Mouse (Mus musculus) kidney, adult 2 months (tissue): ENCODE measurements at regions not wholly inside any gene's neighbourhood (a gene's known extent, or its start where the extent isn't known, plus 50 kb on each side); places are given as distances from the start of the nearest gene placed in this dataset.
"Not testable (repeated sequence)": the region's sequence is repeated elsewhere in the genome, so short reads cannot be mapped to it uniquely, and the experiment has no call there.

ENCODE experiments used
- DNase-seq: peaks from one replicate; pipeline ENCODE4 v3.0.0; 2021
- H3K27ac ChIP-seq: fragments of 200-500 bp; 2 replicates; pipeline ENCODE4 v1.5.1; 2012; ENCODE audit warnings: low read depth, low read length, control low read depth, inconsistent platforms; ENCODE audit not compliant: insufficient read depth
- H3K27me3 ChIP-seq: fragments of 200-500 bp; replicated peaks from 2 replicates; pipeline ENCODE4 v1.6.1; 2012; ENCODE audit warnings: mild to moderate bottlenecking, moderate library complexity, low read length, inconsistent platforms; ENCODE audit not compliant: control insufficient read depth, insufficient read depth
- H3K36me3 ChIP-seq: fragments of 200-500 bp; 2 replicates; pipeline ENCODE4 v1.6.1; 2012; ENCODE audit warnings: mild to moderate bottlenecking, moderate library complexity, low read length, inconsistent platforms; ENCODE audit not compliant: control insufficient read depth, insufficient read depth
- H3K4me1 ChIP-seq: fragments of 200-500 bp; 2 replicates; pipeline ENCODE4 v1.6.1; 2011; ENCODE audit warnings: low read length; ENCODE audit not compliant: control insufficient read depth, insufficient read depth
- H3K4me3 ChIP-seq: fragments of 200-500 bp; 2 replicates; pipeline ENCODE4 v1.5.1; 2011; ENCODE audit warnings: mild to moderate bottlenecking, low read depth, low read length, control low read depth; ENCODE audit not compliant: insufficient read depth
- CTCF ChIP-seq: fragments of 200-500 bp; conservative IDR thresholded peaks from 2 replicates; pipeline ENCODE4 v1.5.1; 2011; ENCODE audit warnings: low read depth, mild to moderate bottlenecking, control low read depth, low read length, moderate library complexity, mixed read lengths; ENCODE audit not compliant: insufficient read depth, insufficient read length
- POLR2A ChIP-seq: fragments of 200-500 bp; IDR thresholded peaks from one replicate; pipeline ENCODE4 v1.6.1; 2011; ENCODE audit warnings: low read depth, low read length, control low read depth
- WGBS: fragments of 180-500 bp; shearing (Covaris S2); methylation state at CpG from one replicate; pipeline ENCODE4 v1.1.7; 2018; 5-methylcytosine and 5-hydroxymethylcytosine counted together

DNA sequence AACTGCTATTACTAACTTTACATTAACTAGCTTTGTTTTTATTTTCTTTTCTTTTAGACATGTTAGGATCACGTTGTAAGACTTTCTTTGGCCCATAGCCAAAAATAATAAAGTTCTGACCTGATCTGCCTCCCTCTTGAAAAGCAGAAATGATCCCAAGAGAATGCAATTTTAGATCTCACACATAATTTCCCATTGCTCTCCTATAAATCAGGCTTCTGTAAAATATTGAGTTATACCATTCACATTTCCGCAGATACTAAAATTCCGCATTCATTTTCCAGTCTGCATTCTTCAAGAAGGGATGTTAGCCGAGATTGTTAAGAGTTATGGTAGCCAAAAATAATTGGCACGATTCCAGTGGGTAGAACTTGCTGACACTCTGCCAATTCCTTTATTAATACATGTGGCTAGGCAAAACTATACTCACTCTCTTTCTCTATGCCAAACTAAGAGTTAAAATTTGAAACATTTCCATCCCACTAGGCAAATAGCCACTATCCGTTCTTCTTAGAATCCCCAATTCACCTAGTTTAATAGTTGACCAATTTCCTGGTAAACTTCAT lies 473.2 kb downstream of the Isl1 start:
- no peak for DNase-seq
- TF ChIP-seq POLR2A (no peak), CTCF (no peak)
- H3K36me3 ChIP-seq: no peaks in the 10 kb centered on the region
- 33% methylated on average over 6 of the region's 6 CpGs for WGBS
- H3K4me1 ChIP-seq: no peaks in the 10 kb centered on the region
- H3K27ac ChIP-seq: no peak overlapping the region
- no peak overlapping the region for H3K4me3 ChIP-seq
- H3K27me3 ChIP-seq: no peaks in the 10 kb centered on the region

DNA sequence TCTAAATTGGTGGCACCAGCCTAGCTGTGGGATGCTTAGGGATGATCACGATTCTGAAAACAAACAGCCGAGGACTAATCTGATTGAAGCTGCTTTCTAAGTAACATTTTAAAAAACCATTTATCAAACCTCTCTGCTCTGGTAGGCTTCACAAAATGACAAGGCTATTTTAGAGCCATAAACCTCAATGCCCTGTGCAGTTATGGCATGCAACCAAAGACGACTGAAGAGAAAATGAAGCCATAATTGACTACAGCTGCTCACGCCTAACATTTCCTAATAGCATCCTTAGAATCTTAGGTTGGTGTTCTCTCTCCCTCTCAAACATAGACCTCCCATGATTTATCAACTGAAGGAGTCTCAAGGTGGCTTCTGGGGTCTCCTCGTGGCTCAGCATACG lies 484.3 kb downstream of the Isl1 start:
- H3K27ac ChIP-seq: no peak overlapping the region
- TF ChIP-seq POLR2A (no peak), CTCF (no peak)
- DNase-seq: no peak
- 45% methylated on average over 6 of the region's 6 CpGs for WGBS
- H3K4me3 ChIP-seq: no peak overlapping the region
- no peaks in the 10 kb centered on the region for H3K27me3 ChIP-seq
- no peaks in the 10 kb centered on the region for H3K36me3 ChIP-seq
- H3K4me1 ChIP-seq: no peaks in the 10 kb centered on the region

DNA sequence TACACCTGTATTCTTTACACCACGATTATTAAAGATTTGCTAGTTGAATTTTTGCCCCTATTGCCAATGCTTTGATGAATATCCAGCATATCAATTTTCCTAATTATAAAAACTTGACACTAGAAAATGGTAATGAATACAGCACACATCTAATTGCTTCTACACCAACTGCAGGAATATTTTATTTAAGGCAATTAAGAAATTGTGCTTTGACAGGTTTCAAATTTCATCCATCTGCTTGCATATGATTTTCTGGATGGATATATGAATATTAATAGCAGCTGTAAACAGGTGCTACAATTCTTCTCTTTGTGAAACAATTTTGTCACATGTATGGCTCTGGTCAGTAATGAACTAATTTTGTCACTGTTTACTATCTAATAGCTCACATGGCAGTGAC lies 487.0 kb downstream of the Isl1 start:
- H3K36me3 ChIP-seq: no peaks in the 10 kb centered on the region
- 51% methylated on average over 1 of the region's 1 CpGs for WGBS
- no peaks in the 10 kb centered on the region for H3K4me1 ChIP-seq
- TF ChIP-seq CTCF (no peak), POLR2A (no peak)
- H3K4me3 ChIP-seq: no peak overlapping the region
- H3K27ac ChIP-seq: no peak overlapping the region
- no peak for DNase-seq
- no peaks in the 10 kb centered on the region for H3K27me3 ChIP-seq

DNA sequence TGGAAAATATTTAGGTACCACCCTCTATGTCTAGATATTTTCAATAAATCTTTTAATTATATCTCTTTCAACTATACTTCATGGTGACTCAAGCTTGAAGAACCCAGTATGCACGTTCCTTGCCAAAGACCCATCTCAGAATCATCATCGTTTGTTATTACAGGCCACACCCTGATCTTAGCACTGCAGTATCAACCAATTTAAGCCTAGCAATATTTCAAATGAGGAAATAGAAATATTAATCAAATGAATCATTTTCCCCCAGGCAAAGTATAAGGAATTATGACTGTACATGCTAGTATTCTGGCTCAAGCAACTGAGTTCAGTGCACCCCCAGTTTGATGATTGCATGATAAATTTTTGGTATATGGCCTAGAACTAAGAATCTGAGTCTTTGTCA lies 495.3 kb downstream of the Isl1 start:
- Histone ChIP-seq H3K4me1 (no peaks in the 10 kb centered on the region), H3K27ac (no peak overlapping the region), H3K27me3 (no peaks in the 10 kb centered on the region), H3K36me3 (no peaks in the 10 kb centered on the region), H3K4me3 (no peak overlapping the region)
- DNase-seq: no peak
- WGBS: 72% methylated on average over 2 of the region's 2 CpGs
- TF ChIP-seq CTCF (no peak), POLR2A (no peak)

- TF ChIP-seq CTCF (no peak), POLR2A (no peak)
- no peak overlapping the region for H3K27ac ChIP-seq
- H3K4me1 ChIP-seq: no peaks in the 10 kb centered on the region
- 32% methylated on average over 2 of the region's 2 CpGs for WGBS
- H3K36me3 ChIP-seq: no peaks in the 10 kb centered on the region
- H3K27me3 ChIP-seq: no peaks in the 10 kb centered on the region
- H3K4me3 ChIP-seq: no peak overlapping the region
- no peak for DNase-seq
Measured at GRCm38 (mm10) chr13:115799294-115799693, 510.2 kb downstream of the Isl1 start.

GRCm38 (mm10) chr13:115751271-115751670 lies 558.2 kb downstream of the Isl1 start:
- WGBS: 70% methylated on average over 7 of the region's 7 CpGs
- no peaks in the 10 kb centered on the region for H3K4me1 ChIP-seq
- TF ChIP-seq CTCF: no peak
- TF ChIP-seq POLR2A: no peak

GRCm38 (mm10) chr13:115742080-115742479 lies 567.4 kb downstream of the Isl1 start:
- not testable (repeated sequence) for H3K27ac ChIP-seq, H3K4me3 ChIP-seq, H3K36me3 ChIP-seq, H3K27me3 ChIP-seq, H3K4me1 ChIP-seq, DNase-seq
- WGBS: 65% methylated on average over 1 of the region's 1 CpGs

More at GRCm38 (mm10) chr13:115751271-115751670, 558.2 kb downstream of the Isl1 start:
- H3K27me3 ChIP-seq: no peaks in the 10 kb centered on the region
- no peak for DNase-seq
- H3K27ac ChIP-seq: no peak overlapping the region
- H3K4me3 ChIP-seq: no peak overlapping the region
- no peaks in the 10 kb centered on the region for H3K36me3 ChIP-seq

DNA sequence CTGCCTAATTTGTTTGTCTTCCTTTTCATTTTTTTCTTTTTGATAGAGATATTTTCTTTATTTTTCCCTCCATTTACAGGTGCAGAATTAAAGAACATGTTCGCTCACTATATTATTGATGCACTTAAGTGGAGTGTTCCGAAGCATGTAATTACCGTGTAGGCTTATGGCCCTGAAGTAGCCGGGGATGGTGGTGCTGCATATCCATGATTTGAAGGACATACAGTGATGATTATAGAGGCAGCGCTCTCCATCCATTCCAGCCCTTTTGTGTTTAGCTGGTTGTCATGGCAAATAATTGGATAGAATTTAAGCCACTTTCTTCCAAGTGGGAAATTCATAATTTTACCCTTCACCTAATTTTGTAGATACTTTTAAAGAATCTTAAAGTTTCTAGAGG lies 581.5 kb downstream of the Isl1 start:
- WGBS: 80% methylated on average over 5 of the region's 5 CpGs
- no peak for DNase-seq
- no peaks in the 10 kb centered on the region for H3K4me1 ChIP-seq
- no peak overlapping the region for H3K27ac ChIP-seq
- TF ChIP-seq POLR2A (no peak), CTCF (no peak)
- no peak overlapping the region for H3K4me3 ChIP-seq
- no peaks in the 10 kb centered on the region for H3K36me3 ChIP-seq
- no peaks in the 10 kb centered on the region for H3K27me3 ChIP-seq
